Mouse (Mus musculus) kidney, adult 2 months (tissue): ENCODE measurements around the gene Scn10a. TPM values are rescaled to one million over a fixed set of nuclear protein-coding genes. Genes with fewer than 3 reads are reported as not detected.
A peak's percentile ranks its signal among the peaks of the same experiment; 100 is the strongest.

Source experiments
- DNase-seq: peaks from one replicate; pipeline ENCODE4 v3.0.0; 2021
- H3K27ac ChIP-seq: fragments of 200-500 bp; 2 replicates; pipeline ENCODE4 v1.5.1; 2012; ENCODE audit warnings: low read depth, low read length, control low read depth, inconsistent platforms; ENCODE audit not compliant: insufficient read depth
- H3K27me3 ChIP-seq: fragments of 200-500 bp; replicated peaks from 2 replicates; pipeline ENCODE4 v1.6.1; 2012; ENCODE audit warnings: mild to moderate bottlenecking, moderate library complexity, low read length, inconsistent platforms; ENCODE audit not compliant: control insufficient read depth, insufficient read depth
- H3K36me3 ChIP-seq: fragments of 200-500 bp; 2 replicates; pipeline ENCODE4 v1.6.1; 2012; ENCODE audit warnings: mild to moderate bottlenecking, moderate library complexity, low read length, inconsistent platforms; ENCODE audit not compliant: control insufficient read depth, insufficient read depth
- H3K4me1 ChIP-seq: fragments of 200-500 bp; 2 replicates; pipeline ENCODE4 v1.6.1; 2011; ENCODE audit warnings: low read length; ENCODE audit not compliant: control insufficient read depth, insufficient read depth
- H3K4me3 ChIP-seq: fragments of 200-500 bp; 2 replicates; pipeline ENCODE4 v1.5.1; 2011; ENCODE audit warnings: mild to moderate bottlenecking, low read depth, low read length, control low read depth; ENCODE audit not compliant: insufficient read depth
- CTCF ChIP-seq: fragments of 200-500 bp; conservative IDR thresholded peaks from 2 replicates; pipeline ENCODE4 v1.5.1; 2011; ENCODE audit warnings: low read depth, mild to moderate bottlenecking, control low read depth, low read length, moderate library complexity, mixed read lengths; ENCODE audit not compliant: insufficient read depth, insufficient read length
- POLR2A ChIP-seq: fragments of 200-500 bp; IDR thresholded peaks from one replicate; pipeline ENCODE4 v1.6.1; 2011; ENCODE audit warnings: low read depth, low read length, control low read depth
- WGBS: fragments of 180-500 bp; shearing (Covaris S2); methylation state at CpG from one replicate; pipeline ENCODE4 v1.1.7; 2018; 5-methylcytosine and 5-hydroxymethylcytosine counted together
- polyA plus RNA-seq: library from polyadenylated mRNA; depleted of rRNA; stranded (reverse); fragments of >200 nt; gene quantifications from 2 replicates; pipeline ENCODE4 v1.2.3, GENCODE M21; 2012

Gene Scn10a
- polyA plus RNA-seq, 1 experiment = not detected

DNA sequence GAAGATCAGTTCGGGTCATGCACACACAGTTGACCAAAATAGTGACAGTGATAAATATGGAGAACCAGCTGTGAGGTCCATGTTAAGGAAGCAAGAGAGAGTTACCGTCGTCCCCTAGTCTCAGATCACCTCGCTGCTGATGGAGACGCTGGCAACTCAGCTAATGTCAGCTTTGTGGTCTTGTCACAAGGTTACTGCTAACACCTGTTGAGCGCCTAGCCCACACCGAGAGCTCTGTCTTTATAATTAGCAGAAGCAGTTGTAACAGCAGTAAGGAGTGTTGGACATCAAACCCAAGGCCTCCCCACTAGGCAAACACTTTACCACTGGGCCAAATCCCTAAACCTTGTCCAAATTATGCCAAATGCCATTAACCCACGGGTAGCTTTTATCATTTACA lies 31.2 kb downstream of the Scn10a start:
- DNase-seq = no peak
- Histone ChIP-seq H3K27ac (no peak overlapping the region), H3K36me3 (no peaks in the 10 kb centered on the region), H3K4me1 (no peaks in the 10 kb centered on the region), H3K27me3 (no peaks in the 10 kb centered on the region), H3K4me3 (no peak overlapping the region)
- WGBS = 50% methylated on average over 8 of the region's 8 CpGs
- TF ChIP-seq CTCF (no peak), POLR2A (no peak)

DNA sequence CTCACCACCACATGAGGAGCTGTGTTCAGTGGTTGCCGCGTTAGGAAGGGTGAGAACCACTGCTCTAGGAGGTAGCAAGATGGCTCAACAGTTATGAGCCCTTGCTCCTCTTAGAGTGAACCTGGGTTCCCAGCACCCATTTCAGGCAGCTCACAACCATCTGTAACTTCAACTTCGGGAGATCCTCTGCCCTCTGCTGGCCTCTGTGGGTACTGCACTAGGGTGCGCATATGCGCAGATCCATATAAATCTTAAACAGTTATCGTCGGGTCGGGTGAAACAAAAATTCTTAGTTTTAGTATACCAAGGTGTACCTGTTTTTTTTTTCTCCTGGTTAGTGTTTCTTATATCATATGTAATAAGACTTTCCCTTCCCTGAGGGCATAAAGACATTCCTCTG lies 32.9 kb downstream of the Scn10a start:
- 94% methylated on average over 8 of the region's 8 CpGs for WGBS
- Histone ChIP-seq H3K27ac (no peak overlapping the region), H3K36me3 (no peaks in the 10 kb centered on the region), H3K4me1 (no peaks in the 10 kb centered on the region), H3K4me3 (no peak overlapping the region), H3K27me3 (no peaks in the 10 kb centered on the region)
- 0 out of 2 replicates have a peak, but pooled peaks have one; percentile 21 for TF ChIP-seq CTCF
- no peak for TF ChIP-seq POLR2A
- DNase-seq = no peak

GRCm38 (mm10) chr9:119680896-119681295 lies 38.2 kb downstream of the Scn10a start:
- DNase-seq = no peak
- Histone ChIP-seq H3K36me3 (no peaks in the 10 kb centered on the region), H3K4me3 (no peak overlapping the region), H3K27me3 (no peaks in the 10 kb centered on the region), H3K4me1 (no peaks in the 10 kb centered on the region), H3K27ac (no peak overlapping the region)
- TF ChIP-seq CTCF (no peak), POLR2A (no peak)
- 64% methylated on average over 3 of the region's 3 CpGs for WGBS

DNA sequence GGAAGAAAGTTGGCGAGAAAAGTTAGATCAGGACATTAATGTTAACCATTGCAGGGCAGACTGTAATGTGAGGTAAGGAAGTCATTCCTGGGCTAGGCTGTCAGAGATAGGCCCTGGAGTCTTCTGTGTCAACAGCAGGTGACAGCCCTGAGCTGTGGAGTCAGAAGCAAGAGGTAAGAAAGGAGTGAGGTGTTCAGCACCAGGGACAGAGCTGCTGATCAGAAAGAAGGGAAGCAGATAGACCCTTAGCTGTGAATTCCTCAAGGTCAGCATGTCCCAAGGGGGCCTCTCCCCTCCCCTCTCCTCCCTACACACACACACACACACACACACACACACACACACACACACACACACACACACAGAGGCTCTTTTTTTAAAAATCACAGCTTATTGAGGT lies 55.0 kb downstream of the Scn10a start:
- Histone ChIP-seq H3K36me3 (no peaks in the 10 kb centered on the region), H3K4me1 (no peaks in the 10 kb centered on the region), H3K4me3 (no peak overlapping the region), H3K27me3 (no peaks in the 10 kb centered on the region; the same call in 1 of the 2 replicates), H3K27ac (no peak overlapping the region)
- TF ChIP-seq POLR2A (no peak), CTCF (no peak)
- 55% methylated on average over 1 of the region's 1 CpGs for WGBS
- no peak for DNase-seq

- 19% methylated on average over 6 of the region's 6 CpGs for WGBS
- Histone ChIP-seq H3K27ac (no peak overlapping the region), H3K4me3 (no peak overlapping the region), H3K27me3 (no peaks in the 10 kb centered on the region), H3K4me1 (no peaks in the 10 kb centered on the region), H3K36me3 (no peaks in the 10 kb centered on the region)
- DNase-seq = no peak
- TF ChIP-seq CTCF (no peak), POLR2A (no peak)
Measured at GRCm38 (mm10) chr9:119656111-119656510, 63.0 kb downstream of the Scn10a start.

DNA sequence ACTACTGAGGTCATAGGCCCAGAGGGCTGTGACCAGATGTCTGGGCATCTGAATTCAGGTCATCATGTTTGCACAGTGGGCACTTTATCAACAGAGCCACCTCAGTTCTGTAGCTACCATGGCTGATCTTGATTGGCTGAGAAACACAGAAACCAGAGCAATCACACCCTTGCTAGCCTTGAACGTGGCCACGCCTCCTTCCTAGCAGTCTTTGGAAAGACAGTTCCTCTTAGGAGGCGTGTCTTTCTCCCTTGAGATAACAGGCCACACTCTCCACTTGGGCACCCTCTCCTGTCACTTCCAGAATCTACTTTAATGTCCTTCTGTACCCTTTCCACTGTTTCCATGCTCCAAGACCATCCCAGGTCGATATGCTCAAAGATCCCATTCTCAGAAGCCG lies 65.4 kb downstream of the Scn10a start:
- Histone ChIP-seq H3K36me3 (no peaks in the 10 kb centered on the region), H3K4me1 (no peaks in the 10 kb centered on the region), H3K4me3 (no peak overlapping the region), H3K27ac (no peak overlapping the region), H3K27me3 (no peaks in the 10 kb centered on the region)
- WGBS = 58% methylated on average over 5 of the region's 5 CpGs
- TF ChIP-seq POLR2A (no peak), CTCF (no peak)
- no peak for DNase-seq

DNA sequence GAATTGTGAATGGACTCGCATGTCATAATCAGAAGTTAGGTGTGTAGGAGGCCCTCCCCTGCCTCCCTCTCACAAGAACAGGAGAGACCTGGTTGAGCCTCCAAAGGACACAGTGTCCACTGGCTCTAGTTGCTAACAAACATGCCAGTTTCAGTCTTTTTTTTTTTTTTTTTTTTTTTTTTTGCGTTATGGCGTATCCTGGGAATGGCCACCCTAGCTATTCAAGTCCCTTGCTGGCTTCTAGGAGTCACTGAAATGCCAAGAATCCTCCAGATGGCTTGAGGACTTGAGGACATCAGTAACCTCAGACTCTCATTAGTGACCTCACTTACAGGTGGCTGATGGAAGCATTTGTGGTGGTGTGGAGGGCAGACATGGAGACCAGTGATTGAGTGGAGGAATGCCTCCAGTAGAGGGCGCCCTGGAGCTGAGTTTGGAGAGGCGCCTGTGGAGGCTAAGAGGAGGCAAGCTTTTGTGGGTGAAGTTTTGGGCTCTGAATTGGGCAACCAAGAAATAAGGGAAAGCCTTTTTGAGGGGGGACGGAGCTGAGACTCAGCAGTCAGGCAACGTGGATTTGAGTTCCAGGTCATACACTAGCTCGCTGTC lies 72.1 kb downstream of the Scn10a start:
- Histone ChIP-seq H3K4me1 (no peaks in the 10 kb centered on the region), H3K27ac (no peak overlapping the region), H3K4me3 (no peak overlapping the region), H3K27me3 (0 out of 2 replicates have a peak, but pooled peaks cover 1% of the 10 kb centered on the region), H3K36me3 (no peaks in the 10 kb centered on the region)
- 60% methylated on average over 8 of the region's 8 CpGs for WGBS
- TF ChIP-seq POLR2A (no peak), CTCF (peak; percentile 67)
- peak; percentile 36 for DNase-seq
